ENCODE assay signal across 9 mouse cellular contexts in the genomic region with DNA sequence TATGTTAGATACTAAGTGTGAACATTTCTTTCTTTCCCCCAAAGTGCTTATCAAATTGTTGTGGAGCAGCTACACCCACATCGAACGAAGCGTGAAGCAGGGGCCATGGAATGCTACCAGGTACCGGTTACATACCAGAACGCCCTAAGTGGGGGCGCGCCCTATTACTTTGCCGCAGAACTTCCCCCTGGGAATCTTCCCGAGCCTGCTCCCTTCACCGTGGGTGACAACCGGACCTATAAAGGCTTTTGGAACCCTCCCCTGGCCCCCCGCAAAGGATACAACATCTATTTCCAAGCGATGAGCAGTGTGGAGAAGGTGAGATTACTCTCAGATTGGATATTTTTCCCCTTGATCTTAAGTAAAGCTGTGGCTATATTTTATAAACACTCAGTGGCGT.
DNase-seq lines count a peak whose midpoint lies in the region; ATAC-seq and TF ChIP-seq lines count a peak whose summit lies in the region.
"Had no signal": no experiment of that assay in that cellular context is flagged by ENCODE, and none has a peak within 500 bp of the region (broad histone marks: within the 10 kb centered on the region; RNA-seq: fewer than 3 reads in every experiment).

No protein-coding gene starts in this region.

- no peak for TF ChIP-seq CTCF in left cerebral cortex, adult 2 months (IDR thresholded peaks at IDR 0.05)
- TF ChIP-seq CTCF in intestine, postnatal 0 days (IDR thresholded peaks at IDR 0.05; ENCODE audit: low read depth): no peak

- peak overlapping the region; percentile 76 for H3K27ac ChIP-seq in left cerebral cortex, adult 2 months
- peak overlapping the region; percentile 65 for H3K27ac ChIP-seq in midbrain, embryonic 12.5 days (replicated peaks)
- H3K27ac ChIP-seq in intestine, postnatal 0 days (ENCODE audit: low read depth, low read length): no peak overlapping the region
- H3K27ac ChIP-seq: liver, embryonic 15.5 days had no signal

- no peaks in the 10 kb centered on the region for H3K9me3 ChIP-seq in midbrain, embryonic 12.5 days
- no peaks in the 10 kb centered on the region for H3K9me3 ChIP-seq in intestine, postnatal 0 days (ENCODE audit: control insufficient read depth)
- H3K9me3 ChIP-seq: liver, embryonic 15.5 days had no signal

- DNase-seq in left cerebral cortex, adult 2 months (ENCODE audit: extremely low spot score in 1 of 2, low spot score in 2 of 2): no peak
- DNase-seq in left cerebral cortex, postnatal 36 days (ENCODE audit: low spot score in 2 of 2): no peak
- peak; percentile 18 to 23 for DNase-seq in cerebellum, postnatal 25 days
- DNase-seq in heart, postnatal 10 days: peak; percentile 8 to 14
- DNase-seq in urinary bladder, postnatal 36 days (ENCODE audit: low spot score in 2 of 2): no peak
- no peak for DNase-seq in left cerebral cortex, postnatal 14 days (ENCODE audit: low spot score in 2 of 2)

- H3K4me2 ChIP-seq in midbrain, embryonic 12.5 days (replicated peaks): peak overlapping the region; percentile 48
- no peak overlapping the region for H3K4me2 ChIP-seq in intestine, postnatal 0 days (replicated peaks; ENCODE audit: low read depth)
- H3K4me2 ChIP-seq: liver, embryonic 15.5 days had no signal

- H3K27me3 ChIP-seq in midbrain, embryonic 12.5 days: no peaks in the 10 kb centered on the region
- H3K27me3 ChIP-seq in intestine, postnatal 0 days (replicated peaks; ENCODE audit: control insufficient read depth, insufficient read depth, low read length): no peaks in the 10 kb centered on the region
- H3K27me3 ChIP-seq: liver, embryonic 15.5 days had no signal

- intact Hi-C loops in left cerebral cortex, adult 2 months (cut with DNase I): loop anchor here (5.0 to 10.0 kb wide), 2 partner anchors 59 to 202 kb away; no protein-coding TSS in a partner anchor
- intact Hi-C loops in left cerebral cortex, postnatal 36 days (cut with DNase I): loop anchor here (2.0 kb wide), 1 partner anchor 352 kb away; no protein-coding TSS in a partner anchor
- intact Hi-C loops in heart, postnatal 10 days (cut with DNase I): no loop called here
- intact Hi-C loops in left cerebral cortex, postnatal 14 days (cut with DNase I): no loop called here

- ATAC-seq in midbrain, embryonic 12.5 days (ENCODE audit: low FRiP score, low read depth): peak; percentile 53
- ATAC-seq in intestine, postnatal 0 days: no peak

- H3K4me1 ChIP-seq in midbrain, embryonic 12.5 days: peaks cover 18% of the 10 kb centered on the region
- no peaks in the 10 kb centered on the region for H3K4me1 ChIP-seq in intestine, postnatal 0 days (replicated peaks; ENCODE audit: control insufficient read depth, insufficient read depth, low read length)
- H3K4me1 ChIP-seq: liver, embryonic 15.5 days had no signal

- no peaks in the 10 kb centered on the region for H3K36me3 ChIP-seq in midbrain, embryonic 12.5 days
- peaks cover 20% of the 10 kb centered on the region; the same call in 1 of the 2 replicates for H3K36me3 ChIP-seq in intestine, postnatal 0 days (ENCODE audit: control insufficient read depth, insufficient read depth)
- H3K36me3 ChIP-seq: liver, embryonic 15.5 days had no signal

- 16% methylated on average over 14 of the region's 14 CpGs for WGBS in midbrain, embryonic 12.5 days
- 59% methylated on average over 14 of the region's 14 CpGs for WGBS in intestine, postnatal 0 days

- no peak overlapping the region for H3K9ac ChIP-seq in midbrain, embryonic 12.5 days (replicated peaks)
- H3K9ac ChIP-seq in intestine, postnatal 0 days (ENCODE audit: low read depth, low read length): no peak overlapping the region
- H3K9ac ChIP-seq: liver, embryonic 15.5 days had no signal

- H3K4me3 ChIP-seq in left cerebral cortex, adult 2 months: peak overlapping the region; percentile 21; the same call in 1 of the 2 replicates
- H3K4me3 ChIP-seq in midbrain, embryonic 12.5 days: peak overlapping the region; percentile 13; the same call in 1 of the 2 replicates
- no peak overlapping the region for H3K4me3 ChIP-seq in intestine, postnatal 0 days (ENCODE audit: low read depth, low read length)
- H3K4me3 ChIP-seq: liver, embryonic 15.5 days had no signal

Comparison
In these comparisons a context has a peak if more than half of its experiments do, and no peak if none do; other contexts are left out.
1. intact Hi-C loops: an anchor here in left cerebral cortex, adult 2 months (5.0 to 10.0 kb wide) and left cerebral cortex, postnatal 36 days (2.0 kb wide); none called in heart, postnatal 10 days and left cerebral cortex, postnatal 14 days.
2. DNase-seq: peak in cerebellum, postnatal 25 days (2 of 2) and heart, postnatal 10 days (2 of 2); none in left cerebral cortex, adult 2 months (0 of 2), left cerebral cortex, postnatal 36 days (0 of 2), urinary bladder, postnatal 36 days (0 of 2) and left cerebral cortex, postnatal 14 days (0 of 2).